Mouse (Mus musculus) G1E (cell line): Measurements from ENCODE around the gene Cspg4. TPM values are rescaled to one million over a fixed set of nuclear protein-coding genes. Genes with fewer than 3 reads are reported as not detected.
"Not testable (repeated sequence)": the region's sequence is repeated elsewhere in the genome, so short reads cannot be mapped to it uniquely, and the experiment has no call there.

Experiments used
- ATAC-seq: 2 replicates; pipeline ENCODE4 v1.8.0; 2016; ENCODE audit warnings: mild to moderate bottlenecking; ENCODE audit not compliant: insufficient number of reproducible peaks, poor library complexity, low FRiP score, severe bottlenecking; ENCODE audit errors: extremely low read depth
- DNase-seq: peaks from one replicate; pipeline ENCODE4 v3.0.0; 2012; ENCODE audit warnings: low spot score
- H3K27me3 ChIP-seq: 2 replicates; pipeline ENCODE4 v1.6.1; 2012; ENCODE audit warnings: mild to moderate bottlenecking, low read length, inconsistent platforms; ENCODE audit not compliant: insufficient read depth
- H3K36me3 ChIP-seq: replicated peaks from 2 replicates; pipeline ENCODE3; 2012; ENCODE audit warnings: mild to moderate bottlenecking, inconsistent platforms
- H3K4me1 ChIP-seq: 2 replicates; pipeline ENCODE4 v1.6.1; 2012; ENCODE audit warnings: low read depth, low read length, inconsistent platforms, mixed read lengths; ENCODE audit not compliant: insufficient read depth
- H3K4me3 ChIP-seq: 2 replicates; pipeline ENCODE4 v1.5.1; 2012; ENCODE audit warnings: low read depth, mild to moderate bottlenecking, inconsistent platforms, low read length, moderate library complexity, mixed read lengths
- H3K9me3 ChIP-seq: replicated peaks from 2 replicates; pipeline ENCODE4 v1.6.1; 2012; ENCODE audit warnings: inconsistent platforms
- CTCF ChIP-seq: IDR thresholded peaks from 2 replicates; pipeline ENCODE4 v1.5.1; 2012; ENCODE audit warnings: low read depth, low read length, inconsistent platforms, mixed read lengths
- GATA1 ChIP-seq: IDR thresholded peaks from 2 replicates; pipeline ENCODE4 v1.6.1; 2012; ENCODE audit warnings: borderline replicate concordance, low read length, inconsistent platforms, mixed read lengths
- GATA2 ChIP-seq: IDR thresholded peaks from 2 replicates; pipeline ENCODE4 v1.6.1; 2012; ENCODE audit warnings: low read depth, low read length, inconsistent platforms, borderline replicate concordance
- POLR2AphosphoS5 ChIP-seq: IDR thresholded peaks from 2 replicates; pipeline ENCODE4 v1.6.1; 2012; ENCODE audit warnings: low read depth, low read length, inconsistent platforms; ENCODE audit not compliant: insufficient replicate concordance
- TAL1 ChIP-seq: conservative IDR thresholded peaks from 2 replicates; pipeline ENCODE4 v1.6.1; 2012; ENCODE audit warnings: low read depth, low read length, inconsistent platforms, mixed read lengths
- polyA plus RNA-seq: library from polyadenylated mRNA; stranded (reverse); fragments of >175 nt; gene quantifications from 2 replicates; pipeline ENCODE4 v1.2.3, GENCODE M21; 2012
- total RNA-seq, 2 experiments: library from RNA; stranded (forward) in 1 of 2; stranded (reverse) in 1 of 2; fragments of 200-1000 nt in 1 of 2; fragments of >200 nt in 1 of 2; fragmentation: Nextera tagmentation in 1 of 2; gene quantifications; 2 replicates each; pipeline ENCODE4 v1.2.3; 2014 to 2017

Cspg4 gene
- total and polyA plus RNA-seq, 3 experiments = 0.16 TPM; not detected in 2

DNA sequence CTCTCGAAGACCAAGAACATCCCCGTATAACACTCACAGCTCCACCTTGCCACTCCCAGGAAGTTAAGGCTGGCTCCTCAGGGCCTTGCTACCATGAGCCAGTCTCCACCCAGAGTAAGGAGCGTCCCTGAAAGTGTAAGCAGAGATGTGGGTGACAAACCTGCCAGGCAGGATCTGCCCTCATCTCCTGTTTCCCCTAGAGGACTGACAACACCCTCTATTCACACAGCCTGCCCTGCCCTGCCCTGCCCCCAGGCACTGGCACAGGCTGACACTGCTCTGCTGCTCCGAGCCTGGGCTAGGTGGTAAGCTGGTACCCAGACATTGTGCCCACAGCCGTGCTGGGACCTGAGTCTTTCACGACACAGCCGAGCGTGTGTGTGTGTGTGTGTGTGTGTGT is 36.4 kb downstream of the Cspg4 start:
- DNase-seq (no peak), ATAC-seq (no peak)
- Histone ChIP-seq H3K9me3 (no peaks in the 10 kb centered on the region), H3K36me3 (no peaks in the 10 kb centered on the region), H3K4me3 (no peak overlapping the region), H3K4me1 (0 out of 2 replicates have a peak, but pooled peaks cover 4% of the 10 kb centered on the region), H3K27me3 (peaks cover 32% of the 10 kb centered on the region)
- TF ChIP-seq TAL1 = no peak
- TF ChIP-seq GATA1 = no peak
- TF ChIP-seq POLR2AphosphoS5 = no peak
- TF ChIP-seq CTCF = no peak
- no peak for TF ChIP-seq GATA2

DNA sequence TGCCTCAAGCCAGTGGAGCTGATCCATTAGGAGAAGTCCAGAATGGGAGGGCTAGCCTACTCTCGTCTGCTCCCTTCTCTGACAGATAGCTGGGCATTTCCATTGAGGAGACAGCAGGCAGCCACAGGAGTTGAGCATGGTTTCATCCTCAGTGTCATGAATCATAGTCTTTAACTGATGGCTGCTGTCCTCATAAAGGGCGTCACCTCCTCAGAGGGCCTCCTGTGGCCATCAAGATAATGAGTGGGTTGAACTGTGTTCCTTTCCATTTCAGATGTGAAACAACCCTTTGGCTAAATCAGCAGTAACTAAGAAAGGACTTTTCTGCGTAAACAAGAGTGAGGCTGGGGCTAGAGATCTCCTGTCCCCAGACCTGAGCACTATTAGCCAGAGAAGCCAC is 38.8 kb downstream of the Cspg4 start:
- H3K9me3 ChIP-seq = no peaks in the 10 kb centered on the region
- TF ChIP-seq TAL1 (no peak), GATA2 (no peak), CTCF (no peak), POLR2AphosphoS5 (no peak), GATA1 (no peak)
- peaks cover 21% of the 10 kb centered on the region for H3K27me3 ChIP-seq
- no peak for DNase-seq
- ATAC-seq = no peak
- H3K4me1 ChIP-seq = 0 out of 2 replicates have a peak, but pooled peaks cover 4% of the 10 kb centered on the region
- H3K36me3 ChIP-seq = no peaks in the 10 kb centered on the region
- H3K4me3 ChIP-seq = no peak overlapping the region

DNA sequence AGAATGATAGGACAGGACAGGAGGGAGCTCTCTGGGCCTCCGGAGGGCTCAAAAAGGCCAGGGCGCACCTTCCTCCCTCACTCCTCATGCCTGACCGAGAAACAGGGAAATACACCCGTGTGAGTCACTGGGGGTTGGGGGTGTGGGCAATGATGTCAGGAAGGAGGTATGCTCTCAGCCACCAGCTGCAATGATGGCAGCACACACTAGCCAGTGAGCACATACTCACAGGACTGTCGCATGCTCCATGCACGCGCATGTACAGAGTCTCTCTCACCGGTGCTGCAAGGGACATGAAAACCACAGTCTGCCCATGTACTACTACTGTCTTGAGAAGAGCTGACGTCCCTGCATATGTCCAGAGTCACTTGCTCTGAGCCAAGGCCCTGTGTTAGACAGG is 42.7 kb downstream of the Cspg4 start:
- no peak for TF ChIP-seq TAL1
- no peak for TF ChIP-seq GATA1
- TF ChIP-seq CTCF = no peak
- TF ChIP-seq POLR2AphosphoS5 = no peak
- TF ChIP-seq GATA2 = no peak
- Histone ChIP-seq H3K27me3 (peaks cover 26% of the 10 kb centered on the region), H3K4me3 (no peak overlapping the region), H3K36me3 (no peaks in the 10 kb centered on the region), H3K4me1 (0 out of 2 replicates have a peak, but pooled peaks cover 4% of the 10 kb centered on the region), H3K9me3 (no peaks in the 10 kb centered on the region)
- DNase-seq = no peak
- ATAC-seq = no peak

DNA sequence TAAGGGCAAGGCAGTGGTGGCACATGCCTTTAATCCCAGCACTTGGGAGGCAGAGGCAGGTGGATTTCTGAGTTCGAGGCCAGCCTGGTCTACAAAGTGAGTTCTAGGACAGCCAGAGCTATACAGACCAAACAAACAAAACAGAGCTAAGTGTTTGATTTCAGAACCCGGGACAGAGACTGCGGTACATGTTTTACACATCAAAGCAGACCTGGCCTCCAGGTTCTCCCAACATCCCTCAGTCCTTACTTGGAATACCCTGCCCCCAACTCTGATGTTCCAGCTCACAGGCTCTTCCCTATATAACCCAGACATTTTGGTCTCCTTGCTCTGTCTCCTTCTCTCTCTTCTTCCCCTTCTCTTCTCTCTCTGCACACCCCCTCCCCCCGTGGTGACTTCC is 45.2 kb downstream of the Cspg4 start:
- not testable (repeated sequence) for H3K9me3 ChIP-seq, ATAC-seq, H3K36me3 ChIP-seq, H3K4me1 ChIP-seq, H3K4me3 ChIP-seq, DNase-seq
- H3K27me3 ChIP-seq = peaks cover 49% of the 10 kb centered on the region

DNA sequence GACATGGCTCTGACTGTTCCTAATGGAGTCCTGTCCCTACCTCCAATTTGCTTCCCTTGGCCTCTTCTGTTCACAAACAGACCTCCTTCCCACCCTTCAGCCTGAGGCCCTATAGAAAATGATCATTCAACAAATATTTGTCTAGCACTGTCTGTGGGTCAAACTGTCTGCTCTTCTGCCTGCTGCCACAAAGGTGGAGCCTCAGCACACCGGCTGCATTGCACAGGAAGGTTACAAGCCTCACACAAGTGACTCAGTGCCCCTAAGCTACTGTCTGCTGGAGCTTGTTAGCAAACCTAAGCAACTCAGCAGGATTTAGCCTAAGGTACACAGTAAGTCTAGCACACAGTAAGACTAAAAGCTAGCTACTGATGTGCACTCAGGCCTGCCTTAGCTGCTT is 46.2 kb downstream of the Cspg4 start:
- Histone ChIP-seq H3K4me1 (no peaks in the 10 kb centered on the region), H3K27me3 (peaks cover 45% of the 10 kb centered on the region), H3K9me3 (no peaks in the 10 kb centered on the region), H3K36me3 (no peaks in the 10 kb centered on the region), H3K4me3 (no peak overlapping the region)
- TF ChIP-seq GATA1 (no peak), POLR2AphosphoS5 (no peak)
- DNase-seq (no peak), ATAC-seq (no peak)

DNA sequence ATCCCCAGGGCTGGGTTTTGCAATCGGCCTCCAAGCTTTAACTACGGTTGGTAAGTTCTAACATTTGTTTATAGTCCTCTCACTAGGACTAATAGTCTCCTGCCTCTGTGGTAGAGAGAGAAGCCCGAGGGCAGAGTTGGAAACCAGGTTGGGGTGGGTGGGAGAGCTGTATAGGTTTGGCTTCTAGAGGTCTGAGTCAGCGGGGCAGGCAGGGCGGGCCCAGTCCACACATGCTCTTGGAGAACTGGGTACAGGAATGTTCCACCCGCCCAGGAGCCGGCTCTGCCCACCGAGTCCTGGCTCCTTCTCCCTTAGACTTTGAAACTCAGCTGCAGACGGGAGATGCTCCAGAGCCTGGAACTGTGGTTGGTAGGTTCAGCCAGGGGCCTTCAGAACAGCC is 49.2 kb downstream of the Cspg4 start:
- Histone ChIP-seq H3K36me3 (peaks cover 8% of the 10 kb centered on the region), H3K9me3 (no peaks in the 10 kb centered on the region), H3K4me3 (no peak overlapping the region), H3K27me3 (peaks cover 44% of the 10 kb centered on the region), H3K4me1 (no peaks in the 10 kb centered on the region)
- ATAC-seq (no peak), DNase-seq (no peak)
- TF ChIP-seq CTCF (no peak), GATA1 (no peak), TAL1 (no peak), GATA2 (no peak), POLR2AphosphoS5 (no peak)

DNA sequence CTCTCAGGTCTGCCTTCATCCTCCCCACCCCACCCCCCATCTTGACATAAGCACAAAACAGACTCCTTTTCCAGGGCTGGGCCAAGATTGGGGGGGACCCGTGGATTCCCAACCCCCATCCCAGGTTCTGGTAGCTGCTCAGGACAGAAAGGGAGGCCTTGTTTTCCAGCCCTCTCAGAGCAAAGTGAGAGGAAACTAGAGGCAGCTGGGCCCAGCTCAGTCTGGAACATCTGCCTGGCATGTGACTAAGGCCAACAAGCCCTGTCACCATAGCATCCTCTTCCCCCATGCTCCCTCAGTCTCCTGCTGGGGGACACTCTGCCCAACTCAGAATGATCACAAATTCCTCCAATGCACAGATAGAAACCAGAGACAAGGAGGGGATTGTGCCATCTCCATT is 50.3 kb downstream of the Cspg4 start:
- ATAC-seq = no peak
- H3K4me1 ChIP-seq = peaks cover under 1% of the 10 kb centered on the region; the same call in 1 of the 2 replicates
- H3K27me3 ChIP-seq = peaks cover 44% of the 10 kb centered on the region
- DNase-seq = no peak
- no peaks in the 10 kb centered on the region for H3K9me3 ChIP-seq
- peaks cover 8% of the 10 kb centered on the region for H3K36me3 ChIP-seq
- H3K4me3 ChIP-seq = no peak overlapping the region
- no peak for TF ChIP-seq GATA2
- TF ChIP-seq TAL1 = no peak
